Mouse (Mus musculus) gastrocnemius, postnatal 25 days (tissue): Measurements from ENCODE around the gene Myo3a. TPM values are rescaled to one million over a fixed set of nuclear protein-coding genes. Genes with fewer than 3 reads are reported as not detected.

Source experiments
- DNase-seq: peaks from one replicate; pipeline ENCODE4 v3.0.0; 2022
- microRNA-seq, 2 experiments: library from miRNA; unstranded; fragments of <30 nt; microRNA quantifications; one replicate each; pipeline ENCODE4 v1.2.0; 2021; ENCODE audit warnings: borderline replicate concordance in 2 of 2
- total RNA-seq, 2 experiments: library from RNA; stranded (reverse); gene quantifications; 1 replicate in 1 of 2; 2 replicates in 1 of 2; pipeline ENCODE4 v1.2.3; 2021

Myo3a gene
- total RNA-seq, 2 experiments from 2014 or later = not detected

DNA sequence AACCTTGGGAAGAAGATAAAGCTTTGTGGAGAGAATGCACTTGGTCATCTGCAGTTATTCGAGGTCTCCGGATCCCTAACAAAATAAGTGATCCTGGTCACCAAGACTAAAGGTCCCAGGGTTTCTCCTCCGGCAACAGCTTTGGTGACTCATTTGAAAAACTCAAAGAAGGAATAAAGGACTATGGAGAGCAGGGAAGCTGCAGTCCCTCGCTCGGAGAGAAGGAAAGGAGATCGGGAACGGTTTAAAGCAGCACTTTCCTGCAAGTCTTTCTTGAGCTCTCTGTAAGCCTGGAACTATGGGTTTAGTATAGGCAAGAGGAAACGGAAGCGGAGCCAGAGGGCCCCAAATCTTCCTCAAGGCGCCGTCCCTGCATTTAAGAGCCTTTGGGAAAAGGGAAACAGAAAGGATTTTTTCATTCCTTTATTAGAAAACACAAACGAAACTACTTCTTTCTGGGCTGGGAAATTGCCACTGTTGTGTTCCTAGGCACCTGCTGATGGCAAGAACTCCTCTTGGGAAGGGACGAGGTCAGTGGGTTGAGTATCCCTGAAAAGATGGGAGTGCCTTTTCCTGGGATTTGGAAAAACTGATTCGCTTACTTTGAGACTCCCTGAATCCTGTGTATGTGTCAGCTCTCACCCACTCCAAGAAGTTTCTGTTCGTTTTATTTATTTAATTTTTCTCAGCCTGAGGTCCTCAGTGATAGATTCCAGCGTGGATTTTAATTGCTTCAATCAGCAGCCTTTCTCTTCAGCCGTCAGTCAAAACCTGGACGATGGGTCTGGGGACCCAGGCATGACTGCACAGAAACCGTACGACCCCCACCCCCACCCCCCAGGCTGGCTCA is 393.9 kb downstream of the Myo3a start:
- DNase-seq = no peak

DNA sequence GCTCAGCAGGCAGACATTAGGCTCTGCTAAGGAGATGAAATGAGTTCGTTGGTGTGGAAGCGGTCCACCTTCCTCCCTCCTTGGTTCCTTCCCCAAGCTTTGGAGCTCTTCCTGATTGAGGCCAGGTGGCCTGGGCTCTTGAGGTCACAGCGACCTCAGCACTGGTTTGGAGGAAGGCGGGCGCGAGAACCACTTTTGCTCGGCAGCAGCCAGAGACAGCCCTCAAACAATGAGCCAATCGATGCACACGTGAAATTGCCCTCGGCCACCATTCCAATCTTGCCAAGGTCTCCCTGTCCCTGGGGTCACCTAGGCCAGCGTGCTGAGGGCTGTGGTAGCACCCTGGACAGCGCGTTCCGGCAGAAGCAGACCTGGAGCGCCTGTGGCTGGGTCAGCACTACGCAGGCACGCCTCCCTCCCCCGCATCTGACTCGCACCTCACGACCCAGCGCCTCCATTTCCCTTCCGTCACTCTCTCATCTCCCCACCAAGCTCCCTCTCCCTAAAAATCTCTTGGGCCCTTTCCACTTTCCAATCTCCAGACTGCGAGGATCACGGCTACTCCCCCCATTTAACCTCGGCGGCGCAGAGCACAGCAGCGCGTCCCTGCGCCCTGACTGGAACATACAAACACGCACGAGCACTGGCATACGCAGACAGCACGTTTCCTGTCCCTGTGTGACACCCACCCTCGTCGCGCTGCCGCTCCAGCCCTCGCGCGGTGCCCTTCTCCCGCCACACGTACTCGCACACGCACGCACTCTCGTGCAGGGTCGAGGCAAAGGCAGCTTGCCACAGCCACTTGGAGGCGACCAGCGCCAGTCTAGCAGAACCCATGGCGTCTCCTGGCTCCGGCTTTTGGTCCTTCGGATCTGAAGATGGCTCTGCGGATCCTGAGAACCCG is 394.8 kb downstream of the Myo3a start, which contains the start of gene Gad2:
Gene Gad2 (plus strand): TSS at position 378 of the 904 bp plus-strand sequence.
- no peak for DNase-seq

DNA sequence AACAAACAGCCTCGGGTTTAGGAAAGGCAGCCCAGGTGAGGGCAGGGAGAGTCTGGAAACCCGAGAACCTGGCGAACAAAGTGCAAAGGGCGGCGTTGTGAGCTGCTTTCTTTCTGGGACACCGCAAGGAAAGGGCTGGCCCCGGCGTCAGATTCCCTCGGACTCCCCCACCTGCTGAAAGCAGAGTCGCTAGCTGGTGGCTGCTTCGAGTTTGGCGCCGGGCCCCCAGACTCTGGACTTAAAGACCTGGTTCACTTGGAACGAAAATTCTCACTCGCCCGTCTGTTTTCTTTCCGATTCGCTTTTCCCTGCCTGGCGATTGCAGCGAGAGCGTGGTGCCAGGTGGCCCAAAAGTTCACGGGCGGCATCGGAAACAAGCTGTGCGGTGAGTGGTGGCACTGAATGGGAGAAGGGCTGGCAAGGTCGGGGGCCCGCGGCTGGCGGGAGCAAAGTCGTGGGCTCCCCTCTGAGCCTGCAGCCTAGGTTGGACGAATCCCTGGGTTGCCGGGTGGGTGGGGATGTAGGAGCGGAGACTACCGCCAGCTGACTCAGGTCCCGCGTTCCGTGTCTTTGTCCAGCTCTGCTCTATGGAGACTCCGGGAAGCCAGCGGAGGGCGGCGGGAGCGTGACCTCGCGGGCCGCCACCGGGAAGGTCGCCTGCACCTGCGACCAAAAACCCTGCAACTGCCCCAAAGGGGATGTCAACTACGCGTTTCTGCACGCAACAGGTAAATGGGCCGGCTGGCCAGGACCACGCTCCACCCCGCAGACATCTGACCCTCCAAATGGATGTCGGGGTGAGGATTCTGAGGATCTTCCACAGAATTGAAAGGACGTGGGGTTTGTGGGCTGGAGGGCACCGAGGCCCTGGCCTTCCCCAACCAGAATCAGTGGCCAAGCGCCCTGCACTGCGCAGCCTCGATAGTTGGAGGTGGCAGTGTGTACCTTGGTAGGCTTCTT is 396.1 kb downstream of the Myo3a start:
- DNase-seq = no peak

DNA sequence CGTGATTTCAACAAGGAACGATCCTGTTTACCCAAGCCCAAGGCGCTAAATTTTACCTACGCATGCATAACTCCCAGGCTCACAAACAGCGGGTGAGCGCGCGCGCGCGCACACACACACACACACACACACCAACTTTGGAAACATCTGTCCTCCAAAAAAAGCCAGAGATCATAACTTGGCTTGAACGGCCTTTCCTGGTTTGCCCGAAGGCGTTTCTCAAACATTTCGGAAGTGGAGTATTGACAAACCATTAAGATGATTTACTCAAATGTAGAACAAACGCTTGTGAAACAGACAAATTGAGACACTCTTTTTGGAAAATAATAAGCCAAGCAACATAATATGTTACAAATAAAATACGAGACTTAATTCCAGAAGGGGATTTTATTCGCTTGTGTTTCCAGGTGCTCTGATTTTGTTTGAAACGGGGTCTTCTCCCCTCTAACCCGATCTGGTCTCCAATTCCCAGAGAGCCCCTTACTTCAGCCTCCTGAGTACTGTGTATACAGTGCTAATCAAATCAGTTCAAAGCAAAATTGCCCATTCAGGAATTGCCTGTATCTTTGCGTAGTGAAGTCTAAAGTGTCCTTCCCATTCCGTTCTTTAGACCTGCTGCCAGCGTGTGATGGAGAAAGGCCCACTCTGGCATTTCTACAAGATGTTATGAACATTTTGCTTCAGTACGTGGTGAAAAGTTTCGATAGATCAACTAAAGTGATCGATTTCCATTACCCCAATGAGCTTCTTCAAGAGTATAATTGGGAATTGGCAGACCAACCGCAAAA is 397.1 kb downstream of the Myo3a start:
- DNase-seq = no peak

DNA sequence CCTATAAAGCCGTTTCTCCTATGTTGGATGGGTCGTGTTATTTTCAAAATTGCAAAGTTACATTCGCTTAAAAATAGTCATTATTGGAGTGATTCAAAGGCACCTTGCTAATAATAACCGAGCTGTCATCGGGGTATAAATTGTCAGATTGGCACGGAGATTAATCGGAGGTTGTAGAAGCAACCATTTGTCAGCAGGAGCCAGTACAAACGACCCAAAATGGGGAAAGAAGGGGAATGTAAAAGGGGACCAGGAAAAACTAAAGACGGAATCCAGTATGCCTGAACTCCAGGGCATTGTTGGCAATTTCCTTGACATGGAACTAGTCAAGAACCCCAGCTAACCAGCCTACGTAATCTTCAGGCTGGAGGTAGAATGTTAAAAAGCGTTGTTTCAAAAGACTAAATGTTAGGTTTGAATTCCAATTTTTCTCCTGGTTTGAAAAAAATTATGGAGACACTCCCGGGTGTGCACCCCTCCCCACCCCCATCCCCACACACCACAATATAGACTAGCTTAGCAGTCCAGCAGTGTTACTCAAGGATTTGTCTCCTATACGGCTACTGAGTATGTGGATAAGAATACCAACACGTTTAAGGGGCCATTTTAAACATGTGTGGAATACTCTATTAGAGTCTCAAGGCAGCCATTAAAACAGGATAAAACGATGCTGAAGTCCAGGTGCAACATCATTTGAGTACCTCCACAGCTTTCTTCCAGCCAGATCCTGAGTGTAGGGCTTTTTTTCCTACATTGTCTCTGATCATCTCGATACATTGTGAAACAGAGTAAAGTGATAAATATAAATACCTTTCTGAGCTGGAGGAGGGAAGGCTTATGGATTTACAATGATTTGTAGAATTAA is 398.0 kb downstream of the Myo3a start:
- DNase-seq = no peak

DNA sequence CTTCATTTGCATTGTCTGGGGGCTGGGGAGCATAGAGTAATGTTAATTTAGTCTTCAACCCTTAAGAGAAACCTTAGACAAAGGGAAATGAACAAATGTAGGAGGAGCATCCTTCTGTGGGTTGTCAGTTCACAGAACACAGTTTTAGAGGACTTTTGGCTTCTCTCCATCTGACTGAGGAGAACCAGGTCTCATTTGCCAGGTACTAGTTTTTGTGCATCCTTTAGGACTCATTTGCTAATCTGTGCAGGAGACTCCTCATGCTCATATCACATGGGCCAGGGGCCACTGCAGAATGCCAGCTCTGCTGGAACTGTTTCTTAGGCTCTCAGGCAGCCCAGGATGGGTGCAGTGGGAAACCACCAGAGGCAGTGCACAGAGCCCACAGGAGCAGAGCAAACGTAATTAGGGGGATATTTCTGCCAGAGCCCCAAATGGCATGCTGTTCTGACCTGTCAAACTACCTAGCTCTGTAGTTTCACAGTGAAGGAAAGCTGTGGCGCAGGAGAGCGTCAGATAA is 399.9 kb downstream of the Myo3a start:
- DNase-seq = no peak

DNA sequence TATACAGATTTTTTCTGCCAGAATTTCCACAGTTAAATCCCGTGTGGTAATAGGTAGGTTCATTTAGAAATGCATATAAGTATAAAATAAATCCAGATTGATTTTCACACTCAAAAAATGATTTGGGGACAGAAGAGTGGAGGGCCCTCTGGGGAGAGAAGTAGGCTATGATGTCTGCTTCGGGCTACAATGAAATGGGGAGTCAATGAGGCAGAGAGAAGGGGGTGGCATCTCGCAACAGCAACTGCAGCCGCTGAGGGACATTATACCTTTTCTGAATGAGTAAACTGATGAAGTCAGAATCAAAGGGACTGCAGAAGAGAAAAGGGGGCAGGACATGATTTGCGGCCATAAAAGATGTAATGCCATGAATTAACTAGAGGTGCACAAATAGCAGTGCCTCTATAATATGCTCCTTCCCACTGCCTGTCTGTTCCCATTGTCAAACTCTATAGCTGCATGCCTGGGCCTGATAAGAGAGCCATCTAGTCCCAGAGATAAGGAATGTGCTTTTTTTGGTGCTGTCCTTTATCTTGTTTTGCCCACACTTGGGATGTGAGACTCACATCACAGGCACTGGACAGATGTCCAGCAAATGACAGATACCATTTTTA is 400.6 kb downstream of the Myo3a start:
- no peak for DNase-seq

DNA sequence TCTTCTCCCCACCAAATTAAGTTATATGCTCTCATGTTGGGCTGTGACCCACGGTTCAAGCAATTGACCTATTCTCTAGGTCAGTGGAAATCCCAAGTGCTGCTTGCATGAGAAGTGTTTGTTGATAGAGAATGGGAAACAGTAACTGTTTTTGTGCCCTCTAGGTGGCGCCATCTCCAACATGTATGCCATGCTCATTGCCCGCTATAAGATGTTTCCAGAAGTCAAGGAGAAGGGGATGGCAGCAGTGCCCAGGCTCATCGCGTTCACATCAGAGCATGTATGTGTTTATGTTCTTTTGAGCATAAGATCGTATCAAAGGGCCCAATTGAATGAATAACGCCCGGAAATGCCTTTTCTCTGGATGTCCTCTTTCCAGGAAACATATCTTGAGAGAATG is 407.5 kb downstream of the Myo3a start:
- DNase-seq = no peak

DNA sequence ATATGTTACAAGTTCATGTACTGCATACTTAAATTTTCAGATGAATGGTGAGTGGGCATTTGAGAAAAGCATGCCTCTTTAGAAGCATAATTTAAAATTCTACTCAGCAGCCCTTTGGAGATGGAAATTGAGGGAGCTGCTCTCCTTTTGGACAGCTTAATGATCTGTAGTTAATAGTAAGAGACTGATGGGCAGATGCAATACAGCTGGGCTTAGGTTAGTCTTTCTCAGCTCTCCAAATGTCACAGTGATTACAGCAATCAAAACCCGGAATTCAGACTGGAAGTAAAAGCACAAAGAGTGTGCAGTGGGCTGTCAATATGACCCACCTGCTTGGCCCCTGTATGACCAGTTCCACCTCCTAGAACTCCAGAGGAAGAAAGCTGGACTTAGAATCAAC is 418.8 kb downstream of the Myo3a start:
- DNase-seq = no peak

DNA sequence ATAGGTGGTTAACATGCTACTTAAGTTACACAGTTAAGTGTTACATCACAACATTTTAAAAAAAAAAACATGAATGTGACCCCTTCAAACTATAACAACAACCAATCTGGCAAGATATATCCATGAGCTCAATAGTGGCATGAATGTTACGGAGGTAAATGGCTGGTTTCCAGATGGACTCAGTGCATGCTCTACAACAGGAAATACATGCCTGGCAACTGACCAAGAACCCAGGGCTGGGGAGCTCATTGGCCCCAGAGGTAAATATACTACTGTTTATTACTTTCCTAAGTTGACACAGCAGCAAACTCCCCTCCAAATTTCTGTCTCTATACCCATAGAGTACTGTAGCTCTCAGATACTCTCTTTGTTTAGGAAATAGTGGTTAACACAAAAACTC is 421.1 kb downstream of the Myo3a start:
- DNase-seq = no peak

DNA sequence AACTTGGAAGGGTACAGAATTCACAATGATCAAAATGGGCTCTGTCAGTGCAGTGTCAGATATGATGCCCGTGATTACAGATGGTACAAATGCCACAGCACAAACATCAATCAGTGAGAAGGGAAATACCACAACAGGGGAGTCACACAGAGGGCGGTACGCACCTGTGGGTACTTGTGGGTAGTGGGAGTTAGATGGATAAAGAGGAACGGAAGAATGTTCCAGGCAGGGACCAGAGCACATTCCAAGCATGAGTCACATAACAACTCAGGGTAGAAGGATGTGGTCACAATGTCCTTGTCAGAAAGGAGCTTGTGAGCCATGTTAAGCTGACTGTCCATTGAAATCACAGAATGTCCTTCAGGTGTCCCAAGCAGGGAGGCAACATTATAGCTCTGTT is 424.5 kb downstream of the Myo3a start:
- DNase-seq = no peak

DNA sequence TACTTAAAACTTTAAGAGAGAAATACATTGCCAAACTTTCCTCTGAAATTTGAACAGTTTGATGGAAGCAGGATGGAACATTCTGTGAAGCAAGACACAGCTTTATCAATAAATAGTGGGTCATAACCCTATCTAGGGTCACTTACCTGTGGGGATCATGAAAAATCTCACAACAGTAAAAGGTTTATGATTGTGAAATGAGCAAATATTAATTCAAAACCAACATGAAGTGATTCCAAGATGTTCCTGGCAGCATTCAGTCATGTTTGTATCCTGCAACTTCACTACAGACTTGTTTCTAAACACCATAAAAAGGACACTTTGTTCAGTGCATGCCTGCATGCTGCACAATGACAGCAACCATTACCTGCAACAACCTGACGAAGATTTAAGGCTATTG is 436.4 kb downstream of the Myo3a start:
- DNase-seq = no peak

Small RNA genes within 50 kb of the gene (microRNA-seq; reads per million reads assigned to microRNA genes)
- gene Gm23636 = 0 reads per million in 2 experiments
- 0 reads per million in 2 experiments for gene Mir3967
